Mouse (Mus musculus) gastrocnemius, postnatal 10 days (tissue): ENCODE results near the gene Gfpt1. TPM values are rescaled to one million over a fixed set of nuclear protein-coding genes. Genes with fewer than 3 reads are reported as not detected.
A peak's percentile ranks its signal among the peaks of the same experiment; 100 is the strongest.

Source experiments
- DNase-seq: peaks from one replicate; pipeline ENCODE4 v3.0.0; 2021; ENCODE audit warnings: mixed read lengths
- total RNA-seq, 2 experiments: library from RNA; stranded (reverse); gene quantifications; 2 replicates each; pipeline ENCODE4 v1.2.3; 2021

Gene Gfpt1
- total RNA-seq, 2 experiments from 2014 or later, result 36.1 to 44.4 TPM

- DNase-seq, result no peak
Observed at GRCm38 (mm10) chr6:87100297-87101020, 57.8 kb downstream of the Gfpt1 start.

- peak; percentile 94 for DNase-seq
Observed at GRCm38 (mm10) chr6:87101281-87101954, 58.8 kb downstream of the Gfpt1 start.

GRCm38 (mm10) chr6:87101955-87102353 lies 59.3 kb downstream of the Gfpt1 start:
- DNase-seq, result no peak

GRCm38 (mm10) chr6:87102421-87102911 lies 59.8 kb downstream of the Gfpt1 start:
- DNase-seq, result peak; percentile 57

GRCm38 (mm10) chr6:87103314-87103713 lies 60.7 kb downstream of the Gfpt1 start:
- DNase-seq, result no peak

- no peak for DNase-seq
Observed at GRCm38 (mm10) chr6:87104123-87104796, 61.6 kb downstream of the Gfpt1 start, which contains the start of gene D6Ertd527e. D6Ertd527e (plus strand) TSS chr6:87104746.

GRCm38 (mm10) chr6:87111493-87111892 lies 68.8 kb downstream of the Gfpt1 start:
- DNase-seq, result no peak

- no peak for DNase-seq
Observed at GRCm38 (mm10) chr6:87112125-87112524, 69.5 kb downstream of the Gfpt1 start.

- DNase-seq, result peak; percentile 2
Observed at GRCm38 (mm10) chr6:87115981-87116380, 73.3 kb downstream of the Gfpt1 start.

- DNase-seq, result no peak
Observed at GRCm38 (mm10) chr6:87116596-87116995, 74.0 kb downstream of the Gfpt1 start.

- no peak for DNase-seq
Observed at GRCm38 (mm10) chr6:87119066-87119837, 76.6 kb downstream of the Gfpt1 start.

- DNase-seq, result no peak
Observed at GRCm38 (mm10) chr6:87119975-87120374, 77.3 kb downstream of the Gfpt1 start.

GRCm38 (mm10) chr6:87120661-87121060 lies 78.0 kb downstream of the Gfpt1 start:
- DNase-seq, result no peak

GRCm38 (mm10) chr6:87121961-87122360 lies 79.3 kb downstream of the Gfpt1 start:
- DNase-seq, result no peak

GRCm38 (mm10) chr6:87123406-87123805 lies 80.8 kb downstream of the Gfpt1 start:
- no peak for DNase-seq

GRCm38 (mm10) chr6:87123973-87124372 lies 81.3 kb downstream of the Gfpt1 start:
- no peak for DNase-seq

- no peak for DNase-seq
Observed at GRCm38 (mm10) chr6:87127049-87127753, 84.6 kb downstream of the Gfpt1 start.

- no peak for DNase-seq
Observed at GRCm38 (mm10) chr6:87129861-87130260, 87.2 kb downstream of the Gfpt1 start.

- DNase-seq, result no peak
Observed at GRCm38 (mm10) chr6:87130628-87131027, 88.0 kb downstream of the Gfpt1 start.

GRCm38 (mm10) chr6:87131078-87131477 lies 88.4 kb downstream of the Gfpt1 start:
- no peak for DNase-seq

- no peak for DNase-seq
Observed at GRCm38 (mm10) chr6:87133520-87133919, 90.9 kb downstream of the Gfpt1 start.
